Mouse (Mus musculus) megakaryocyte, adult 5-6 weeks (primary cell): ENCODE measurements around the gene Cited4. TPM values are rescaled to one million over a fixed set of nuclear protein-coding genes. Genes with fewer than 3 reads are reported as not detected.

Experiments
- total RNA-seq, 2 experiments: library from RNA; stranded (forward) in 1 of 2; stranded (reverse) in 1 of 2; fragments of 153-499, 151-499 nt in 1 of 2; fragments of 221-1000, 200-1000 nt in 1 of 2; gene quantifications; 2 replicates each; pipeline versions ENCODE4 v1.2.3 to v1.2.4; 2015 to 2017

The Cited4 gene
- total RNA-seq, 2 experiments from 2014 or later, result 0.33 to 0.65 TPM

Other genes starting within 250 kb of the Cited4 start
- 0.22 TPM in 1 of 2 replicates, not detected in the other for gene Slfnl1, start 134.3 kb upstream of the Cited4 start, total RNA-seq (2015)
- not detected in 2 replicates for gene Slfnl1, start 134.3 kb upstream of the Cited4 start, total RNA-seq (2017)
- 12.8 TPM in 2 replicates for gene Ctps, start 96.3 kb upstream of the Cited4 start, total RNA-seq (2015)
- gene Ctps, start 96.3 kb upstream of the Cited4 start, total RNA-seq (2017), result 13.1 and 14.3 TPM in 2 replicates
- gene Gm8439, start 77.8 kb upstream of the Cited4 start, total RNA-seq (2015), result 0.58 and 1.5 TPM in 2 replicates
- gene Gm8439, start 77.8 kb upstream of the Cited4 start, total RNA-seq (2017), result 1.9 TPM in 1 of 2 replicates, not detected in the other
- gene Kcnq4, start 82.0 kb downstream of the Cited4 start, total RNA-seq (2015), result not detected in 2 replicates
- not detected in 2 replicates for gene Kcnq4, start 82.0 kb downstream of the Cited4 start, total RNA-seq (2017)
- 64.3 and 66.1 TPM in 2 replicates for gene Nfyc, start 165.0 kb downstream of the Cited4 start, total RNA-seq (2015)
- gene Nfyc, start 165.0 kb downstream of the Cited4 start, total RNA-seq (2017), result 55.0 and 67.3 TPM in 2 replicates
- 0.05 and 0.29 TPM in 2 replicates for gene Rims3, start 188.2 kb downstream of the Cited4 start, total RNA-seq (2015)
- gene Rims3, start 188.2 kb downstream of the Cited4 start, total RNA-seq (2017), result 0.04 and 0.15 TPM in 2 replicates